In genomic region chr9:37145616-37146352, GRCm38 (mm10) we compare ENCODE assay signal across 9 mouse cellular contexts. TPM values are rescaled to one million over a fixed set of nuclear protein-coding genes. Genes with fewer than 3 reads are reported as not detected.
A peak's percentile ranks its signal among the peaks of the same experiment; 100 is the strongest.
DNase-seq lines count a peak whose midpoint lies in the region; ATAC-seq and TF ChIP-seq lines count a peak whose summit lies in the region.
"Had no signal": no experiment of that assay in that cellular context is flagged by ENCODE, and none has a peak within 500 bp of the region (broad histone marks: within the 10 kb centered on the region; RNA-seq: fewer than 3 reads in every experiment).

No protein-coding gene starts in this region.

- no peak for TF ChIP-seq POLR2A in embryonic fibroblast, embryonic 13.5 days (IDR thresholded peaks at IDR 0.05; ENCODE audit: low read depth, low read length)

- peak; percentile 0; the same call in 1 of the 2 replicates for ATAC-seq in hindbrain, embryonic 14.5 days (ENCODE audit: low FRiP score)
- no peak for ATAC-seq in liver, embryonic 14.5 days (ENCODE audit: insufficient read depth)
- ATAC-seq in neural tube, embryonic 13.5 days (ENCODE audit: low read depth), result no peak
- ATAC-seq in megakaryocyte progenitor cell, adult 5-6 weeks (replicated peaks; ENCODE audit: poor library complexity), result no peak

- WGBS in hindbrain, embryonic 14.5 days, result under 1% methylated on average over 42 of the region's 43 CpGs
- WGBS in liver, embryonic 14.5 days (ENCODE audit: insufficient replicate concordance), result 1% methylated on average over 42 of the region's 43 CpGs
- WGBS in neural tube, embryonic 13.5 days, result under 1% methylated on average over 42 of the region's 43 CpGs

- no peaks in the 10 kb centered on the region for H3K36me3 ChIP-seq in hindbrain, embryonic 14.5 days (replicated peaks; ENCODE audit: control insufficient read depth, insufficient read depth)
- H3K36me3 ChIP-seq in liver, embryonic 14.5 days (replicated peaks; ENCODE audit: control insufficient read depth, insufficient read depth, low read depth), result no peaks in the 10 kb centered on the region
- no peaks in the 10 kb centered on the region for H3K36me3 ChIP-seq in neural tube, embryonic 13.5 days

- TF ChIP-seq EP300 in liver, embryonic 14.5 days (IDR thresholded peaks at IDR 0.05; ENCODE audit: low read depth), result no peak

- no peaks in the 10 kb centered on the region for H3K9me3 ChIP-seq in hindbrain, embryonic 14.5 days (ENCODE audit: control insufficient read depth, low read length)
- no peaks in the 10 kb centered on the region for H3K9me3 ChIP-seq in liver, embryonic 14.5 days (ENCODE audit: control insufficient read depth, low read length)
- no peaks in the 10 kb centered on the region for H3K9me3 ChIP-seq in neural tube, embryonic 13.5 days

- peak overlapping the region; percentile 92 for H3K9ac ChIP-seq in hindbrain, embryonic 14.5 days
- H3K9ac ChIP-seq in liver, embryonic 14.5 days (replicated peaks), result no peak overlapping the region
- H3K9ac ChIP-seq in neural tube, embryonic 13.5 days, result peak overlapping the region; percentile 96

- H3K4me2 ChIP-seq in hindbrain, embryonic 14.5 days (replicated peaks), result peak overlapping the region; percentile 94
- peak overlapping the region; percentile 55 for H3K4me2 ChIP-seq in liver, embryonic 14.5 days (ENCODE audit: low read depth)
- H3K4me2 ChIP-seq in neural tube, embryonic 13.5 days, result peak overlapping the region; percentile 81

- peak overlapping the region; percentile 63 for H3K4me3 ChIP-seq in embryonic fibroblast, embryonic 13.5 days (ENCODE audit: insufficient read depth, low read length)
- H3K4me3 ChIP-seq in hindbrain, embryonic 14.5 days (replicated peaks; ENCODE audit: low read length), result peak overlapping the region; percentile 90
- H3K4me3 ChIP-seq in liver, embryonic 14.5 days (ENCODE audit: insufficient read depth in 1 of 2, low read depth in 2 of 2, low read length in 2 of 2), result peak overlapping the region; percentile 34 to 46
- peak overlapping the region; percentile 93 for H3K4me3 ChIP-seq in neural tube, embryonic 13.5 days

- H3K4me1 ChIP-seq in embryonic fibroblast, embryonic 13.5 days (ENCODE audit: control insufficient read depth, insufficient read depth, low read length), result peaks cover 12% of the 10 kb centered on the region; the same call in 1 of the 2 replicates
- peaks cover 43% of the 10 kb centered on the region for H3K4me1 ChIP-seq in hindbrain, embryonic 14.5 days (replicated peaks; ENCODE audit: control insufficient read depth, insufficient read depth, low read length)
- H3K4me1 ChIP-seq in liver, embryonic 14.5 days (replicated peaks; ENCODE audit: control insufficient read depth in 2 of 2, insufficient read depth in 2 of 2, low read length in 1 of 2), result no peaks in the 10 kb centered on the region; a peak in 1 of 4 replicates
- peaks cover 51% of the 10 kb centered on the region for H3K4me1 ChIP-seq in neural tube, embryonic 13.5 days (replicated peaks)

- H3K27me3 ChIP-seq in hindbrain, embryonic 14.5 days (ENCODE audit: control insufficient read depth, insufficient read depth, low read length), result no peaks in the 10 kb centered on the region
- peaks cover 54% of the 10 kb centered on the region for H3K27me3 ChIP-seq in liver, embryonic 14.5 days (ENCODE audit: control insufficient read depth, insufficient read depth, low read length)
- H3K27me3 ChIP-seq in neural tube, embryonic 13.5 days, result no peaks in the 10 kb centered on the region

- no peak for TF ChIP-seq CTCF in embryonic fibroblast, embryonic 13.5 days (IDR thresholded peaks at IDR 0.05; ENCODE audit: borderline replicate concordance, insufficient read depth, low read length)
- no peak for TF ChIP-seq CTCF in liver, embryonic 14.5 days (IDR thresholded peaks at IDR 0.05; ENCODE audit: low read depth)

- peak; percentile 43 to 49 for DNase-seq in layer of hippocampus, adult 8-10 months (ENCODE audit: low spot score in 2 of 2)
- no peak for DNase-seq in layer of hippocampus, adult 9-10 months (ENCODE audit: low spot score)
- peak; percentile 47 for DNase-seq in adrenal gland, postnatal 14 days
- DNase-seq in hindbrain, embryonic 14.5 days (ENCODE audit: low spot score), result peak; percentile 50
- DNase-seq in liver, embryonic 14.5 days (ENCODE audit: low read depth in 3 of 3, low spot score in 3 of 3), result no peak

- H3K27ac ChIP-seq in embryonic fibroblast, embryonic 13.5 days (ENCODE audit: insufficient read depth, low read length), result peak overlapping the region; percentile 74
- peak overlapping the region; percentile 95 for H3K27ac ChIP-seq in hindbrain, embryonic 14.5 days
- no peak overlapping the region for H3K27ac ChIP-seq in liver, embryonic 14.5 days
- peak overlapping the region; percentile 100 for H3K27ac ChIP-seq in neural tube, embryonic 13.5 days (replicated peaks)
- H3K27ac ChIP-seq: macrophage had no signal

RNA-seq across cellular contexts. Expression of gene Pknox2, which starts 1.4 kb away (rescaled TPM):
- 10 to 100 TPM; 38.5 to 59.5 (median 43.0) TPM for total RNA-seq in layer of hippocampus, adult 8-10 months (2022)
- total RNA-seq in adrenal gland, postnatal 14 days (2021), result 2.5 and 3.4 TPM in 2 replicates
- 20.3 and 23.7 TPM in 2 replicates for polyA plus RNA-seq in embryonic fibroblast, embryonic 13.5 days (2011; ENCODE audit: insufficient read length, low read depth, missing spikeins)
- 25.1 and 25.8 TPM in 2 replicates for polyA plus RNA-seq in hindbrain, embryonic 14.5 days (2014; fragmentation: Nextera tagmentation; extraction: Ambion mirVana)
- 0.16 and 0.18 TPM in 2 replicates for polyA plus RNA-seq in liver, embryonic 14.5 days (2012; rRNA removed)
- polyA plus RNA-seq in liver, embryonic 14.5 days (2014; fragmentation: Nextera tagmentation; extraction: Ambion mirVana), result 0.08 TPM in 1 of 2 replicates, not detected in the other
- polyA plus RNA-seq in neural tube, embryonic 13.5 days (2015; fragmentation: Nextera tagmentation; extraction: Ambion mirVana), result 59.2 and 65.0 TPM in 2 replicates
- total RNA-seq in megakaryocyte progenitor cell, adult 5-6 weeks (2015), result 0.20 TPM in 1 of 2 replicates, not detected in the other
- total RNA-seq in megakaryocyte progenitor cell, adult 5-6 weeks (2017), result not detected in 2 replicates
- polyA plus RNA-seq: macrophage had no signal

Comparison
In these comparisons a context has a peak if more than half of its experiments do, and no peak if none do; other contexts are left out.
1. DNase-seq: peak in layer of hippocampus, adult 8-10 months (2 of 2), adrenal gland, postnatal 14 days (single experiment) and hindbrain, embryonic 14.5 days (single experiment); none in layer of hippocampus, adult 9-10 months (single experiment) and liver, embryonic 14.5 days (0 of 3).
2. H3K4me3 ChIP-seq: peak in every context shown above with its lines; median percentile 93 in neural tube, embryonic 13.5 days; 90 in hindbrain, embryonic 14.5 days; 63 in embryonic fibroblast, embryonic 13.5 days; 40 in liver, embryonic 14.5 days.
3. RNA of gene Pknox2, which starts 1.4 kb away (polyA plus RNA-seq): 59.2 to 65.0 TPM in neural tube, embryonic 13.5 days, 25.1 to 25.8 TPM in hindbrain, embryonic 14.5 days and 20.3 to 23.7 TPM in embryonic fibroblast, embryonic 13.5 days; 0.08 to 0.18 TPM in liver, embryonic 14.5 days; every median in the first group is over 10 times any median in the second.
4. Peak in every context shown above with its lines, with median percentiles within 50 percentile points of each other: H3K4me2 ChIP-seq.